Mouse (Mus musculus) megakaryocyte, embryonic 14.5 days (primary cell): ENCODE data around the gene Fcer1g.

Experiments used
- FLI1 ChIP-seq: IDR thresholded peaks from 2 replicates; pipeline ENCODE4 v1.6.1; 2012; ENCODE audit warnings: low read length, inconsistent platforms, mixed read lengths
- GATA1 ChIP-seq: IDR thresholded peaks from 3 replicates; pipeline ENCODE4 v1.6.1; 2012; ENCODE audit warnings: mixed read lengths, low read length, inconsistent platforms, borderline replicate concordance

DNA sequence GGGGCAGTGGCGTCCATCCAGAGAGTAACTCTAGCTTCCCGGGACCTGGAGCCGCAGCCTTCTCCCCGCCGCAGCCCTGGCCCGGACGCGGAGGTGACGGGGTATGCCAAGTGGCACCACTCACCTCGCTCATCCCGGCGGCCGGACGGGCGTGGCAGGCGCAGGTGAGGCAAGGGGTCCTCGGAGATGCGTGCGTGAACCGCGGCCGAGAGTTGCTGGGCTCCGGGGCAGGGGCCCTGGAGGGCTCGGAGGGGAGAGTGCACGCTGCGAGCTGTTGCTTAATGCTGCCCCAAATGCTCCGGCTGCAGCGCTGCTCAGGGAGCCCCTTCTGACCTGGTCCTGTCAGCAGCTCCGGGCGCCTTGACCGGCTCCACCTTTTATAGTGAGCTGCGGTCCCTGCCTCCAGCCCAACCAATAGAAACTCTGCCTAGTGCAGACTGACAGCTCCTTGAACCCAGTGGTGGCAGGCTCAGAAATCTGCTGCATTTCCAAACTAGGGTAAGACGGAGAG, 38.2 kb downstream of the Fcer1g start, which contains the start of gene Pcp4l1:
- TF ChIP-seq GATA1 (no peak), FLI1 (no peak)
